Mouse (Mus musculus): ENCODE results near the gene Gpr155. TPM values are rescaled to one million over a fixed set of nuclear protein-coding genes. Genes with fewer than 3 reads are reported as not detected.

Gene Gpr155
- total RNA-seq, 1 experiment from 2014 or later = 2.2 TPM

DNA sequence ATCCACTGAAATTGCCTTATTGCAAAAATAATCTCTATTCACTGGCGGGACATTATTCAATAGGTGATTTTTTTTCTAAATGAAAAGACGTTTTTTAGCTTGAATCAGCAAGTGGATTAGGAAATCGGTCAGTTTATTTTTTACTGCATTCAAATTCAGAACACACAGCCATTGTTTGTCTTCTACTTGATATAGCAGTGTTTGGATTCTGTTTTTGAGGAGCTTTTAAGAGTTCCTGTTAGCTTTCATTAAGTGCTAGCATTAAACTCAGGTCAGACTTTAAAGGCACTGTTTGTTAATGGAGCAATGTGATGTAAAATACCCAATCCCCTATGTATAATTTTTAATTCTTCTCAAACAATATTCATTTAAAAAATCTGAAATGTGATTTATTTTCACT is 87.5 kb downstream of the Gpr155 start:
- no peak for ATAC-seq (replicated peaks in 1 of 2; ENCODE audit: insufficient read depth in 1 of 2, low FRiP score in 2 of 2, low TSS enrichment in 1 of 2, low read depth in 1 of 2, poor library complexity in 2 of 2, severe bottlenecking in 2 of 2)

DNA sequence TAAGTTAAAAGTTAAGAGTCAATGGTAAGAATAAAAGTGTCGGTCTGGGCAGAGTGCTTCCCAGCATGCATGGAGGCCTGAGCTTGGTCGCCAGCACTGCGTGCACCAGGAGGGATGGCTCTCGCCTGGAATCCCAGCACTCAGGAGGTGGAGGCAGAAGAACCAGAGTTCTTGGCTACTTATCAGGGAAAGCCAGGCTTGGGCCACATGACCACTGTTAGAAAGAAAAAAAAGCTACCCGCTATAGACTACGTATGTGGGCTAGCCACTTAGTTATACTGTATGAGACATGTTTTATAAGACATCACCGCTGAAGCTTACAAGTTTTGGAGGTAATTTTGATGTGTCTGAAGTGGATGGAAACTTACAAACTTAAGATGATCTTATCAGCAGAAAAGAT is 88.2 kb downstream of the Gpr155 start:
- ATAC-seq (replicated peaks in 1 of 2; ENCODE audit: insufficient read depth in 1 of 2, low FRiP score in 2 of 2, low TSS enrichment in 1 of 2, low read depth in 1 of 2, poor library complexity in 2 of 2, severe bottlenecking in 2 of 2) = no peak

DNA sequence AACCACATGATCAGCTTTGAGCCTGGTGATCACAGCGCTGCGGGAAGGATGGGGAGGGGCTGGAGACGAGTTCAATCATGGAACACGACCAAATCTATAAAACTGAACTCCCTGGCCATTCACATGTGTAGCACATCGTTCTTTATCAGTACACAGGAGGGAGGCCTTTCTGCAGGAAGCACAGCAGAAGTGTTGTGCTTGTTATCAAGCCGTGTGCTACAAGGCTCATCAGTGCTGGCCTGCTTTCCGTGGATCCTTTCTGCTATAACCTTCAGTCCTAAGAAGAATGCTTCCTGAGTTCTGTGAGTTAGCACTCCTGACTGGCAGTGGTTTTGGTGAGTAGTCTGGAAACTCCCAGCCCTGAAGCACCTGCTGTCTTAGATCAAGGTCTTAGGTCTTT is 91.3 kb downstream of the Gpr155 start:
- ATAC-seq (replicated peaks in 1 of 2; ENCODE audit: insufficient read depth in 1 of 2, low FRiP score in 2 of 2, low TSS enrichment in 1 of 2, low read depth in 1 of 2, poor library complexity in 2 of 2, severe bottlenecking in 2 of 2) = no peak

Other genes starting within 250 kb of the Gpr155 start
- gene Ola1, start 167.6 kb downstream of the Gpr155 start, total RNA-seq (2017) = 92.2 and 115 TPM in 2 replicates
- not detected in 2 replicates for gene Sp9, start 114.6 kb downstream of the Gpr155 start, total RNA-seq (2017)
- gene Scrn3, start 74.0 kb downstream of the Gpr155 start, total RNA-seq (2017) = 8.5 and 20.6 TPM in 2 replicates
- 30.0 and 39.5 TPM in 2 replicates for gene Cir1, start 73.9 kb downstream of the Gpr155 start, total RNA-seq (2017)
- 18.8 and 24.3 TPM in 2 replicates for gene Wipf1, start 143.2 kb upstream of the Gpr155 start, total RNA-seq (2017)
- not detected in 2 replicates for gene Chrna1, start 193.8 kb upstream of the Gpr155 start, total RNA-seq (2017)

Data from hematopoietic stem cell, adult 5-6 weeks (primary cell).